Mouse (Mus musculus): Measurements from ENCODE around the gene Vps54. TPM values are rescaled to one million over a fixed set of nuclear protein-coding genes. Genes with fewer than 3 reads are reported as not detected.

Gene Vps54
- total and polyA plus RNA-seq, 2 experiments, result 5.6 to 37.4 TPM

- DNase-seq (ENCODE audit: extremely low read depth, low read depth, low spot score), result no peak
- 88% methylated on average over 5 of the region's 5 CpGs for WGBS
- no peak for TF ChIP-seq CTCF (IDR thresholded peaks at IDR 0.05; ENCODE audit: low read depth, low read length)
- peaks cover 66% of the 10 kb centered on the region for H3K36me3 ChIP-seq (ENCODE audit: control insufficient read depth, insufficient read depth, low read length)
- H3K9ac ChIP-seq (ENCODE audit: low read depth, low read length), result no peak overlapping the region
- H3K79me2 ChIP-seq (ENCODE audit: control insufficient read depth, insufficient read depth, low read length), result no peaks in the 10 kb centered on the region
- no peaks in the 10 kb centered on the region; the same call in 1 of the 2 replicates for H3K4me1 ChIP-seq (ENCODE audit: control insufficient read depth, insufficient read depth, low read length)
- no peaks in the 10 kb centered on the region for H3K27me3 ChIP-seq (ENCODE audit: control insufficient read depth, insufficient read depth, low read length)
- H3K27ac ChIP-seq (replicated peaks; ENCODE audit: insufficient read depth, low read depth, low read length), result no peak overlapping the region
- no peak overlapping the region for H3K4me3 ChIP-seq (ENCODE audit: insufficient read depth, low read depth, low read length)
Observed at GRCm38 (mm10) chr11:21332639-21333295, 93.7 kb downstream of the Vps54 start.

- Histone ChIP-seq H3K27ac (replicated peaks; ENCODE audit: insufficient read depth, low read depth, low read length) (no peak overlapping the region), H3K4me3 (ENCODE audit: insufficient read depth, low read depth, low read length) (no peak overlapping the region), H3K79me2 (ENCODE audit: control insufficient read depth, insufficient read depth, low read length) (no peaks in the 10 kb centered on the region; the same call in 1 of the 2 replicates), H3K27me3 (ENCODE audit: control insufficient read depth, insufficient read depth, low read length) (no peaks in the 10 kb centered on the region), H3K36me3 (ENCODE audit: control insufficient read depth, insufficient read depth, low read length) (peaks cover 50% of the 10 kb centered on the region), H3K9ac (ENCODE audit: low read depth, low read length) (no peak overlapping the region), H3K4me1 (ENCODE audit: control insufficient read depth, insufficient read depth, low read length) (peaks cover 3% of the 10 kb centered on the region; the same call in 1 of the 2 replicates)
- no peak for TF ChIP-seq POLR2A (IDR thresholded peaks at IDR 0.05; ENCODE audit: extremely low read depth, insufficient read depth, low read length)
- TF ChIP-seq CTCF (IDR thresholded peaks at IDR 0.05; ENCODE audit: low read depth, low read length), result no peak
- no peak for DNase-seq (ENCODE audit: extremely low read depth, low read depth, low spot score)
- 98% methylated on average over 1 of the region's 1 CpGs for WGBS
Observed at GRCm38 (mm10) chr11:21337855-21338254, 98.8 kb downstream of the Vps54 start.

- no peak for TF ChIP-seq CTCF (IDR thresholded peaks at IDR 0.05; ENCODE audit: low read depth, low read length)
- no peak for TF ChIP-seq POLR2A (IDR thresholded peaks at IDR 0.05; ENCODE audit: extremely low read depth, insufficient read depth, low read length)
- Histone ChIP-seq H3K27me3 (ENCODE audit: control insufficient read depth, insufficient read depth, low read length) (no peaks in the 10 kb centered on the region), H3K4me3 (ENCODE audit: insufficient read depth, low read depth, low read length) (no peak overlapping the region), H3K36me3 (ENCODE audit: control insufficient read depth, insufficient read depth, low read length) (peaks cover 49% of the 10 kb centered on the region), H3K9ac (ENCODE audit: low read depth, low read length) (no peak overlapping the region), H3K4me1 (ENCODE audit: control insufficient read depth, insufficient read depth, low read length) (peaks cover 3% of the 10 kb centered on the region; the same call in 1 of the 2 replicates), H3K27ac (replicated peaks; ENCODE audit: insufficient read depth, low read depth, low read length) (no peak overlapping the region), H3K79me2 (ENCODE audit: control insufficient read depth, insufficient read depth, low read length) (peaks cover 3% of the 10 kb centered on the region; the same call in 1 of the 2 replicates)
- no peak for DNase-seq (ENCODE audit: extremely low read depth, low read depth, low spot score)
- WGBS, result 81% methylated on average over 4 of the region's 4 CpGs
Observed at GRCm38 (mm10) chr11:21339088-21339487, 100.0 kb downstream of the Vps54 start.

GRCm38 (mm10) chr11:21343490-21343889 lies 104.4 kb downstream of the Vps54 start:
- no peak overlapping the region for H3K27ac ChIP-seq (replicated peaks; ENCODE audit: insufficient read depth, low read depth, low read length)
- TF ChIP-seq POLR2A (IDR thresholded peaks at IDR 0.05; ENCODE audit: extremely low read depth, insufficient read depth, low read length), result no peak
- no peak for TF ChIP-seq CTCF (IDR thresholded peaks at IDR 0.05; ENCODE audit: low read depth, low read length)
- DNase-seq (ENCODE audit: extremely low read depth, low read depth, low spot score), result no peak
- H3K36me3 ChIP-seq (ENCODE audit: control insufficient read depth, insufficient read depth, low read length), result peaks cover 64% of the 10 kb centered on the region
- H3K79me2 ChIP-seq (ENCODE audit: control insufficient read depth, insufficient read depth, low read length), result peaks cover 6% of the 10 kb centered on the region; the same call in 1 of the 2 replicates
- peaks cover 6% of the 10 kb centered on the region; the same call in 1 of the 2 replicates for H3K4me1 ChIP-seq (ENCODE audit: control insufficient read depth, insufficient read depth, low read length)
- H3K27me3 ChIP-seq (ENCODE audit: control insufficient read depth, insufficient read depth, low read length), result no peaks in the 10 kb centered on the region
- no peak overlapping the region for H3K4me3 ChIP-seq (ENCODE audit: insufficient read depth, low read depth, low read length)
- no peak overlapping the region for H3K9ac ChIP-seq (ENCODE audit: low read depth, low read length)
- WGBS, result 95% methylated on average over 5 of the region's 5 CpGs

- TF ChIP-seq CTCF (IDR thresholded peaks at IDR 0.05; ENCODE audit: low read depth, low read length), result no peak
- TF ChIP-seq POLR2A (IDR thresholded peaks at IDR 0.05; ENCODE audit: extremely low read depth, insufficient read depth, low read length), result no peak
- 93% methylated on average over 3 of the region's 3 CpGs for WGBS
- H3K27me3 ChIP-seq (ENCODE audit: control insufficient read depth, insufficient read depth, low read length), result no peaks in the 10 kb centered on the region
Observed at GRCm38 (mm10) chr11:21346020-21346419, 106.9 kb downstream of the Vps54 start.

GRCm38 (mm10) chr11:21348890-21349289 lies 109.8 kb downstream of the Vps54 start:
- TF ChIP-seq POLR2A (IDR thresholded peaks at IDR 0.05; ENCODE audit: extremely low read depth, insufficient read depth, low read length), result no peak
- TF ChIP-seq CTCF (IDR thresholded peaks at IDR 0.05; ENCODE audit: low read depth, low read length), result no peak
- WGBS, result 78% methylated on average over 2 of the region's 2 CpGs

More at GRCm38 (mm10) chr11:21346020-21346419, 106.9 kb downstream of the Vps54 start:
- Histone ChIP-seq H3K27ac (replicated peaks; ENCODE audit: insufficient read depth, low read depth, low read length) (no peak overlapping the region), H3K4me3 (ENCODE audit: insufficient read depth, low read depth, low read length) (no peak overlapping the region), H3K79me2 (ENCODE audit: control insufficient read depth, insufficient read depth, low read length) (peaks cover 6% of the 10 kb centered on the region; the same call in 1 of the 2 replicates), H3K36me3 (ENCODE audit: control insufficient read depth, insufficient read depth, low read length) (peaks cover 67% of the 10 kb centered on the region), H3K9ac (ENCODE audit: low read depth, low read length) (no peak overlapping the region), H3K4me1 (ENCODE audit: control insufficient read depth, insufficient read depth, low read length) (peaks cover 6% of the 10 kb centered on the region; the same call in 1 of the 2 replicates)
- DNase-seq (ENCODE audit: extremely low read depth, low read depth, low spot score), result no peak

More at GRCm38 (mm10) chr11:21348890-21349289, 109.8 kb downstream of the Vps54 start:
- Histone ChIP-seq H3K27me3 (ENCODE audit: control insufficient read depth, insufficient read depth, low read length) (no peaks in the 10 kb centered on the region), H3K4me1 (ENCODE audit: control insufficient read depth, insufficient read depth, low read length) (peaks cover 6% of the 10 kb centered on the region), H3K4me3 (ENCODE audit: insufficient read depth, low read depth, low read length) (no peak overlapping the region), H3K27ac (replicated peaks; ENCODE audit: insufficient read depth, low read depth, low read length) (no peak overlapping the region), H3K9ac (ENCODE audit: low read depth, low read length) (no peak overlapping the region), H3K36me3 (ENCODE audit: control insufficient read depth, insufficient read depth, low read length) (peaks cover 62% of the 10 kb centered on the region), H3K79me2 (ENCODE audit: control insufficient read depth, insufficient read depth, low read length) (peaks cover 3% of the 10 kb centered on the region; the same call in 1 of the 2 replicates)
- no peak for DNase-seq (ENCODE audit: extremely low read depth, low read depth, low spot score)

All from liver, adult 2 months (tissue).